Mouse (Mus musculus): ENCODE results near the gene Stk11ip. TPM values are rescaled to one million over a fixed set of nuclear protein-coding genes. Genes with fewer than 3 reads are reported as not detected.

Gene Stk11ip
- polyA plus RNA-seq, 1 experiment from 2014 or later: 20.6 TPM

DNA sequence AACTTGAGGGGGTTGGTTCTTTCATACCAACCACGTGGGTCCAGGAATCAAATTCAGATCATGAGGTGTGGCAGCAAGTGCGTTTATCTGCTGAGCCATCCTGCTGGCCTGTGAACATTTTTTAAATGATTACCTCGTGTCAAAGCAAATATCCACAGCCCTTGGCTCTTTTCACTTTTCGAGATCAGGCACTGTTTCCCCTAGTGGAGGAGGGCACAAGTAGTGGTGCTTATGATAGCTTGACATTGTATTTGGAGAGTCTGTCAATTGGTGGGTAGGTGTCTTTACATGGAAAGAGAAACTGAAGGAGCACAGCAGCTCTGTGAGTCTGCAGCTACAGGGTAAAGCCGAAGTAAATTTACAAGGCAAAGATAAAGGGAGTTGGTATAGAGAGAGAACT lies 43.6 kb downstream of the Stk11ip start:
- Histone ChIP-seq H3K9me3 (ENCODE audit: control insufficient read depth, low read length) (no peaks in the 10 kb centered on the region), H3K4me3 (ENCODE audit: low read depth, low read length) (no peak overlapping the region), H3K27ac (ENCODE audit: low read depth, low read length) (no peak overlapping the region), H3K4me1 (ENCODE audit: control insufficient read depth, insufficient read depth, low read length) (peaks cover under 1% of the 10 kb centered on the region; the same call in 1 of the 2 replicates), H3K4me2 (ENCODE audit: low read depth) (no peak overlapping the region), H3K36me3 (ENCODE audit: control insufficient read depth, insufficient read depth, low read length) (no peaks in the 10 kb centered on the region), H3K27me3 (ENCODE audit: control insufficient read depth, insufficient read depth, low read length) (no peaks in the 10 kb centered on the region), H3K9ac (ENCODE audit: low read length) (no peak overlapping the region)
- DNase-seq (ENCODE audit: low spot score) (no peak), ATAC-seq (ENCODE audit: insufficient read depth, low FRiP score, low TSS enrichment) (no peak)
- 78% methylated on average over 5 of the region's 5 CpGs for WGBS

DNA sequence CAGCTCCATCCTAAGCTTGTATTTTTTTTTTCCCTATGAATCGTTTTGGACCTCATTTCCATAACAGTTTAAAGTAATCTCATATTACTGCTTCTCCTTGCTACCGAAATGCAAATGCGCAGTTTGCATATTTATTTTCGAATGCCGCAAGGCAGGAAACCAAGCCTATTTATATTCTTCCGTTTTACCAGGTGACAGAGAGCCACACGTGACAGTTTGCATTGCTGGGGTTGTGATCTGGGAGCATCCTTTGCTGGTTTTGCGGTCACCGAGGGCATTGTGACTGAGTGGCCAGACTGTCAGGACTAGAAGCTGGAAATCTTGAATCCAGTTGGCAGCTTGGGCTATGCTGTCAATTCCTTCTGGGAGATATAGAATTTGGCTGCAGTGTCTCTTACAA lies 44.3 kb downstream of the Stk11ip start:
- Histone ChIP-seq H3K9me3 (ENCODE audit: control insufficient read depth, low read length) (no peaks in the 10 kb centered on the region), H3K4me1 (ENCODE audit: control insufficient read depth, insufficient read depth, low read length) (no peaks in the 10 kb centered on the region), H3K4me3 (ENCODE audit: low read depth, low read length) (no peak overlapping the region), H3K36me3 (ENCODE audit: control insufficient read depth, insufficient read depth, low read length) (no peaks in the 10 kb centered on the region), H3K27me3 (ENCODE audit: control insufficient read depth, insufficient read depth, low read length) (no peaks in the 10 kb centered on the region), H3K27ac (ENCODE audit: low read depth, low read length) (no peak overlapping the region), H3K4me2 (ENCODE audit: low read depth) (no peak overlapping the region), H3K9ac (ENCODE audit: low read length) (no peak overlapping the region)
- DNase-seq (ENCODE audit: low spot score) (no peak), ATAC-seq (ENCODE audit: insufficient read depth, low FRiP score, low TSS enrichment) (no peak)
- 76% methylated on average over 9 of the region's 9 CpGs for WGBS

DNA sequence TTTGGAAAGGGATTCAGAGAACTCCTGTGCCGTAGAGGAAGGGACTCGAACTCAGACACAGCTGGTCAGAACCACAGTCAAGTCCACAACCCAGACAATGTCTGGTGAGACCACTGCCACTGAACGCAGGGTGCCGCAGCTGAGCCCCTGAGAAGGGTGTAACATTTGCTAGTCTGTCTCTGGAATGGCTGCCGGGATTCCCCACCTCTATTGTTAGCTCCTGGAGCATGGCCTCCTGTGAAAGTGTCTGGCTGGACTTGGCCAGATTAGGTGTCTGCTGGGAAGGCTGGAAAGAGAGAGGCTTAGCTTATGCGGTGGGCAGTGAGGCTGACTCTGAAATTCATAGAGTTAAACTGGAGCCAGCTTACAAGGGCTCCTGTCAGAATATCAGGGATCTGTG lies 49.1 kb downstream of the Stk11ip start:
- Histone ChIP-seq H3K36me3 (ENCODE audit: control insufficient read depth, insufficient read depth, low read length) (no peaks in the 10 kb centered on the region), H3K4me1 (ENCODE audit: control insufficient read depth, insufficient read depth, low read length) (no peaks in the 10 kb centered on the region), H3K9ac (ENCODE audit: low read length) (no peak overlapping the region), H3K4me3 (ENCODE audit: low read depth, low read length) (no peak overlapping the region), H3K9me3 (ENCODE audit: control insufficient read depth, low read length) (no peaks in the 10 kb centered on the region), H3K27me3 (ENCODE audit: control insufficient read depth, insufficient read depth, low read length) (no peaks in the 10 kb centered on the region), H3K27ac (ENCODE audit: low read depth, low read length) (no peak overlapping the region), H3K4me2 (ENCODE audit: low read depth) (no peak overlapping the region)
- ATAC-seq (ENCODE audit: insufficient read depth, low FRiP score, low TSS enrichment) (no peak), DNase-seq (ENCODE audit: low spot score) (no peak)
- WGBS: 78% methylated on average over 6 of the region's 6 CpGs

DNA sequence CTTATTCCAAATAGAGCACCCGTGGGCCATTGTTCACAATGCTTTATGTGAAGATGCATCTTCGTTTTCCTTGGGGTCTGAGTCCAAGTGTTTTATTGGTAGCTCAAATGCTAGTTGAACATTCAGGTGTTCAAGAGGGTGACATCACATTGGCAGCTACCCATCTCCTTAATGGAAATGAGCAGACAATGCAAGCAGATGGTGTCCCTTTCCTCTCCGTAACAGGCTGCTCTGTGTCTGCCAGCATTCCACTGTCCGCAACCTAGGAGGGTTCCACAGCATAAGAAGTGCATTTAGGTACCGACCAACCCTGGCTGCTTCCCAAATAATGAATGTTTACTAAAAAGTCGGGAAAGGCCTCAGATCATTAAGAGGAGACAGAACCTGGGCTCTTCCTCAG lies 51.4 kb downstream of the Stk11ip start:
- Histone ChIP-seq H3K27ac (ENCODE audit: low read depth, low read length) (no peak overlapping the region), H3K4me1 (ENCODE audit: control insufficient read depth, insufficient read depth, low read length) (no peaks in the 10 kb centered on the region), H3K4me3 (ENCODE audit: low read depth, low read length) (no peak overlapping the region), H3K9ac (ENCODE audit: low read length) (no peak overlapping the region), H3K27me3 (ENCODE audit: control insufficient read depth, insufficient read depth, low read length) (no peaks in the 10 kb centered on the region), H3K36me3 (ENCODE audit: control insufficient read depth, insufficient read depth, low read length) (no peaks in the 10 kb centered on the region), H3K9me3 (ENCODE audit: control insufficient read depth, low read length) (no peaks in the 10 kb centered on the region), H3K4me2 (ENCODE audit: low read depth) (no peak overlapping the region)
- no peak for DNase-seq (ENCODE audit: low spot score)
- no peak for ATAC-seq (ENCODE audit: insufficient read depth, low FRiP score, low TSS enrichment)
- WGBS: 78% methylated on average over 6 of the region's 6 CpGs

DNA sequence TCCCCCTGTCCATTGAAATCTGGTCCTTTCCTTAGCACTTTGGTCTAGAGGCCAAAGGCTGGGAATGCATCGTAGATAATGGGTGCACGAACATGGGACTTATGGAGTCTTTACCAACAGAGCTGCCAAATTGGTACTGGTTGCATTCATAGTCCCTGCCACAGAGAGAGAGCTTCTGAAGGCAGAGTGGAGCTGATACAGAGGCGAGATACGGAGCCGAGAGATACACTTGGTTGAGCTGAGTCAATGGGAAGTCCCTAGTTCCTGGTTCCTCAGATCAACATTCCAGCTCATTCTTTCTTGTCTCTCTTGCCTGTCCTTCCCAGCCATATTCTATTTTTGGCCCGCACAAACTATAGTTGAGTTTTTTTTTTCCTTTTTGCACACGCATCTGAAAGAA lies 52.4 kb downstream of the Stk11ip start:
- H3K36me3 ChIP-seq (ENCODE audit: control insufficient read depth, insufficient read depth, low read length): no peaks in the 10 kb centered on the region
- no peak overlapping the region for H3K4me2 ChIP-seq (ENCODE audit: low read depth)
- ATAC-seq (ENCODE audit: insufficient read depth, low FRiP score, low TSS enrichment): no peak
- DNase-seq (ENCODE audit: low spot score): no peak
- H3K27ac ChIP-seq (ENCODE audit: low read depth, low read length): no peak overlapping the region
- no peak overlapping the region for H3K9ac ChIP-seq (ENCODE audit: low read length)
- no peaks in the 10 kb centered on the region for H3K4me1 ChIP-seq (ENCODE audit: control insufficient read depth, insufficient read depth, low read length)
- WGBS: 90% methylated on average over 7 of the region's 7 CpGs
- H3K9me3 ChIP-seq (ENCODE audit: control insufficient read depth, low read length): no peaks in the 10 kb centered on the region
- no peak overlapping the region for H3K4me3 ChIP-seq (ENCODE audit: low read depth, low read length)
- H3K27me3 ChIP-seq (ENCODE audit: control insufficient read depth, insufficient read depth, low read length): no peaks in the 10 kb centered on the region

DNA sequence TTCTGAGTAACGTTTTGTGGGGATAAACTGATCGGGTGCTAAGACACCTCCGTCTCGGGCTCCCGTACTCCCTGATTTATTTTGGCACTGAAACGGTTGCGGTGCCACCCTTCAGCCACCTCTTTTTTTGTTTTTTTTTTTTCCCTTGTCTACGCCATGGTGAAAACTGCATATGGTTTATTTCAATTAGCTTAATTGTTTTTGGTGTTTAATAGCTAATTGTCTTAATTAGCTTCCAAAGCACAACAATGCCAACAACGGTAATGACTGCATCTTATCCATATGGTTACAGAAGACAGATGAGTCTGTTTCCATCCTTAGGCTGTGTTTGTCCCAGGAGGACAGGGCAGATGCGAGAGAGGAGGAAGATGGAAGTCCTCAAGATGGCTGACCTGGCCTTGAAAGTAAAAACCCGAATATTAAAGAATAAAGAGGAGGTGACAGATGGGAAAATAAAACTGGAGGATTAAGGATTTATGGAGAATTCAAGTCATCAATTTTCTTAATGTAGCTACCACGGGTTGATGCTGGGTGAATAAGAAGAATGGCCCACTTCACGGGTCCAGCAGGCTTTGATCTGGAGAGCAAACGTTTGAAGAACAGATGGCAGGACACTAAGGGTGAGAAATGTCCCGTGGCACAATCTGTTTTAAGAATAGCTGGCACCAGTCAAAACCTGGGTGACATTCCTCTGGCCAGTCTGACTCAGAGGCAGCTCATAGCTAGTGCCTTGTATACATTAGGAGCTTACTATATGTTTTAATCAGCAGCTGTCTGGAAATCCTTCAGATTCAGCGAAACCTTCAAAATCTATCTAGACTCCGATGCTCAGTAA lies 53.4 kb downstream of the Stk11ip start:
- ATAC-seq (ENCODE audit: insufficient read depth, low FRiP score, low TSS enrichment) (no peak), DNase-seq (ENCODE audit: low spot score) (no peak)
- no peak overlapping the region for H3K9ac ChIP-seq (ENCODE audit: low read length)
- no peaks in the 10 kb centered on the region for H3K36me3 ChIP-seq (ENCODE audit: control insufficient read depth, insufficient read depth, low read length)
- WGBS: 65% methylated on average over 17 of the region's 17 CpGs
- no peak overlapping the region for H3K4me3 ChIP-seq (ENCODE audit: low read depth, low read length)
- no peaks in the 10 kb centered on the region for H3K4me1 ChIP-seq (ENCODE audit: control insufficient read depth, insufficient read depth, low read length)
- H3K4me2 ChIP-seq (ENCODE audit: low read depth): no peak overlapping the region
- no peaks in the 10 kb centered on the region for H3K9me3 ChIP-seq (ENCODE audit: control insufficient read depth, low read length)
- H3K27ac ChIP-seq (ENCODE audit: low read depth, low read length): no peak overlapping the region
- H3K27me3 ChIP-seq (ENCODE audit: control insufficient read depth, insufficient read depth, low read length): no peaks in the 10 kb centered on the region

DNA sequence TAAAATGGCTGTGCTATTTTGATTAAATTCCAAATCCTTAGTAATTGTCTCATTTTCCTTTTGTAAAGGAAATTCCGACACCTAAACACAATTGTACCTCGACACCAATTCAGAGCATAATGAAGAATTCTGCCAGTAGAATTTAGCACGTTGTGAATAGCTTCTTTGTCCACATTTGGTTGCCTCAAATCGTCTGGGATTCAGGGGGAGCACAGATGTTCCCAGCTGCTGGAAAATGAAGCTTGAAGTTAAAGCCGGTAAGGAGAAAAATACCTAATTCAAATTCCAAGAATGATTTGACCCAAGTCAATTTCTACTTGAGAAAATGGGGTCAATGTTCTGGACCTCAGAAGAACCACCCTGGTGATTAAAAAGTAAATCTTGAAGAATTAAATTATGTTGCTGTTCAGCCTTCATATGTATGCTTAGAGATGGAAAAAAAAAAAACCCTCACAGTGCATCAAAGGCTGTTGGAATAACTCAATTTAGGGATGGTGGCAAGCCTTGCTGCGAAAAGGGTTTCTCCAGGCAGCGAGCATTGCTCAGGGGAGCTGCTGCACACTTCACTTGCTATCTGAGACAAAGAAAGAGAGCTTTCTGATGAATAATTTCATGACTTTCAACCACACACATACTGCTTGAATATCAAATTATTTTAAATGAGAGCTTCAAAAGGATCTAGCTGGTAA lies 60.8 kb downstream of the Stk11ip start:
- H3K27me3 ChIP-seq (ENCODE audit: control insufficient read depth, insufficient read depth, low read length): no peaks in the 10 kb centered on the region
- H3K9ac ChIP-seq (ENCODE audit: low read length): no peak overlapping the region
- H3K4me2 ChIP-seq (ENCODE audit: low read depth): no peak overlapping the region
- H3K27ac ChIP-seq (ENCODE audit: low read depth, low read length): no peak overlapping the region
- H3K4me3 ChIP-seq (ENCODE audit: low read depth, low read length): no peak overlapping the region
- no peak for ATAC-seq (ENCODE audit: insufficient read depth, low FRiP score, low TSS enrichment)
- 42% methylated on average over 7 of the region's 7 CpGs for WGBS
- DNase-seq (ENCODE audit: low spot score): no peak
- no peaks in the 10 kb centered on the region for H3K4me1 ChIP-seq (ENCODE audit: control insufficient read depth, insufficient read depth, low read length)
- H3K36me3 ChIP-seq (ENCODE audit: control insufficient read depth, insufficient read depth, low read length): no peaks in the 10 kb centered on the region
- no peaks in the 10 kb centered on the region for H3K9me3 ChIP-seq (ENCODE audit: control insufficient read depth, low read length)

DNA sequence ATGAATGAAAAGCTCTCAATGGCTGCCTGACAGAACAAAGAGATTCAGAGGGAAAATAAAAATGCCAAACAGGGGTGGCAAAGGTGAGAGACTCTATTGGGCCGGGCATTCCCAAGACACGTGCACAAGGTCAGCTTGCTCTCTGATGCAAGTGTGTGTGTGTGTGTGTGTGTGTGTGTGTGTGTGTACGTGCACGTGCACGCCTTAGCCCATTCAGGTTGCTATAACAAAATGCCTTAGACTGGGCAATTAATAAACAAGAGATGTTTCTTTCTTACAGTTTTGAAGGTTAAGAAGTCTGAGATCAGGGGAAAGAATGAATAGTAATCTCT lies 61.3 kb downstream of the Stk11ip start:
- Histone ChIP-seq H3K27ac (ENCODE audit: low read depth, low read length) (no peak overlapping the region), H3K9me3 (ENCODE audit: control insufficient read depth, low read length) (no peaks in the 10 kb centered on the region)
- DNase-seq (ENCODE audit: low spot score): no peak

DNA sequence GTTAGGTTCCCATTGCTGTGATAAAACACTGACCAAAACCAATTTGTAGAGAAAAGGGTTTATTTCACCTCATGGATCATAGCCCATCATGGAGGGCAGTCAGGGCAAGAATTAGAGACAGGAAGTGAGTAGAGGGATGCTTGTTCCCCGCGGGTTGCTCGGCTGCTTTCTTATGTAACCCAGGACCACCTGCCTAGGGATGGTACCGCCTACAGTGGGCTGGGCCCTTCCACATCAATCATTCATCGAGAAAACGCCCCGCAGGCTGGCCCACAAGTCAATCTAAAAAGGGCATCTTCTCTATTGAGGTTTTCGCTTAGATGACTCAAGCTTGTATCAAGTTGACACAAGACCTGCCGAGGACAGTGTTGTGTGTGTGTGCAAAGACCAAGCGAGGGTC lies 61.7 kb downstream of the Stk11ip start:
- DNase-seq (ENCODE audit: low spot score) (no peak), ATAC-seq (ENCODE audit: insufficient read depth, low FRiP score, low TSS enrichment) (no peak)
- H3K9ac ChIP-seq (ENCODE audit: low read length): no peak overlapping the region
- H3K27me3 ChIP-seq (ENCODE audit: control insufficient read depth, insufficient read depth, low read length): no peaks in the 10 kb centered on the region
- no peaks in the 10 kb centered on the region for H3K9me3 ChIP-seq (ENCODE audit: control insufficient read depth, low read length)
- H3K4me3 ChIP-seq (ENCODE audit: low read depth, low read length): no peak overlapping the region
- no peak overlapping the region for H3K4me2 ChIP-seq (ENCODE audit: low read depth)
- H3K36me3 ChIP-seq (ENCODE audit: control insufficient read depth, insufficient read depth, low read length): no peaks in the 10 kb centered on the region
- no peaks in the 10 kb centered on the region for H3K4me1 ChIP-seq (ENCODE audit: control insufficient read depth, insufficient read depth, low read length)
- no peak overlapping the region for H3K27ac ChIP-seq (ENCODE audit: low read depth, low read length)
- 76% methylated on average over 10 of the region's 10 CpGs for WGBS

More for the DNA sequence above, 61.3 kb downstream of the Stk11ip start:
- WGBS: 81% methylated on average over 5 of the region's 5 CpGs
- H3K27me3 ChIP-seq (ENCODE audit: control insufficient read depth, insufficient read depth, low read length): no peaks in the 10 kb centered on the region
- H3K9ac ChIP-seq (ENCODE audit: low read length): no peak overlapping the region
- H3K36me3 ChIP-seq (ENCODE audit: control insufficient read depth, insufficient read depth, low read length): no peaks in the 10 kb centered on the region
- H3K4me3 ChIP-seq (ENCODE audit: low read depth, low read length): no peak overlapping the region
- no peak for ATAC-seq (ENCODE audit: insufficient read depth, low FRiP score, low TSS enrichment)
- no peak overlapping the region for H3K4me2 ChIP-seq (ENCODE audit: low read depth)
- H3K4me1 ChIP-seq (ENCODE audit: control insufficient read depth, insufficient read depth, low read length): no peaks in the 10 kb centered on the region
